Mouse (Mus musculus) ES-E14 (cell line): ENCODE data around the gene Lhx5.

Source experiments
- CHD2 ChIP-seq: IDR thresholded peaks from 2 replicates; pipeline ENCODE4 v1.6.1; 2014; ENCODE audit warnings: mild to moderate bottlenecking, low read depth, low read length, inconsistent platforms
- HCFC1 ChIP-seq: IDR thresholded peaks from 2 replicates; pipeline ENCODE4 v1.6.1; 2012; ENCODE audit warnings: low read length, inconsistent platforms, borderline replicate concordance; ENCODE audit not compliant: insufficient read depth
- ZNF384 ChIP-seq: IDR thresholded peaks from 2 replicates; pipeline ENCODE4 v1.6.1; 2012; ENCODE audit warnings: low read depth, low read length, inconsistent platforms

DNA sequence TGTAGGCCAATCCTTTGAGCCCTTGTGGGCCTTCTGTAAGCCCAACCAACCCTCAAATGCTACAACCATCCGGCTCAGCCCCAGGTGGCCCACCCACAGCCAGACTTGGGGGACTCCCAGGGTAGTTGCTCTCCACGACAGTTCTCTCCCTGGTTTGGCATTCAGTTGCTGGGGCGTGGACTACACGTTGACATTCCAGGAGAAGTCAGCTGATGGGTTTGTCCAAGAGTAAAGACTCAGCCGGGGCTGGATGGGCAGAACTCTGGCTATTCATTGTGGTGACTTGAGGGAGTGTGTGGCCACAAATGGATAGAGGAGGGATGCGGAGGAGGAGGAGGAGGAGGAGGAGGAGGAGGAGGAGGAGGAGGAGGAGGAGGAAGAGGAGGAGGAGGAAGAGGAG lies 2.5 kb upstream of the Lhx5 start:
- TF ChIP-seq CHD2: no peak
- TF ChIP-seq ZNF384: no peak
- TF ChIP-seq HCFC1: no peak
